Mouse (Mus musculus) left cerebral cortex, adult 18-20 months (tissue): Measurements from ENCODE around the gene Masp1. TPM values are rescaled to one million over a fixed set of nuclear protein-coding genes. Genes with fewer than 3 reads are reported as not detected.

ENCODE experiments used
- DNase-seq, 2 experiments: peaks; one replicate each; pipeline ENCODE4 v3.0.0; 2021 to 2022; ENCODE audit warnings: low spot score in 2 of 2, mixed read lengths in 1 of 2
- total RNA-seq, 2 experiments: library from RNA; stranded (reverse); gene quantifications; 2 replicates each; pipeline ENCODE4 v1.2.3; 2021

The Masp1 gene
- total RNA-seq, 2 experiments from 2014 or later = 11.6 to 13.7 TPM

DNA sequence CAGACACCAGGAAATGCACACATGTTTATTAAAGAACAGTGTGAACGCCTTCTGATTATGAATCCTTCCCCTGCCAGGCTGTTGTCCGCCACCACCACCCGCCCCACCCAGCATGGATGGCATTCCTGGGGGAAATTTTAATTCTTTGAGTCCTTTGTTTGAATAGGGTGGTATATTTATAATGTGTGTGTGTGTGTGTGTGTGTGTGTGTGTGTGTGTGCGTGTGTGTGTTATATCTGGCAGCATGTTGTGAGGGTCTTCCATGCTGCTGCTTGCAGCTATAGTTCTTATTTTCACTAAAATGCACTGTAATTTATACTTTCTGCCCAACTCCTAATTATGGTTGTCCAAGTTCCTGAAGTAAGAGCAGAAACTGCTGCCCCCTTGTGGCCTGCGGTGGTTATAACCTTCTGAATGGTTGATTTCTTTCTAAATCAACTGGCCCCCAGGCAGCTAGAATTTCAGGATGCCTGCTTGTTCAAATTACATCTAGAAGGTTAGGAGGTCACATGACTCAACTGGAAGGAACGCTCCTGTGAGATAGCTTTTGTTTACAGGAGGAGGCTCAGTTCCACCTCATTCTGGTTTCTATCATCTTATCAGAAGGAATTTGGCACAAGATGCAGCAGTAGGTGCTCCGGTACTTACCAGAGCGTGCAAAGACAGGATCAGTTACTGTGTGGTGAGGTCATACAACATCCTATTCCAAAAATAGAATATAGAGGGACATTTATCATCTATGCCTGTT is 117.4 kb downstream of the Masp1 start:
- peak; percentile 76 to 85 for DNase-seq

DNA sequence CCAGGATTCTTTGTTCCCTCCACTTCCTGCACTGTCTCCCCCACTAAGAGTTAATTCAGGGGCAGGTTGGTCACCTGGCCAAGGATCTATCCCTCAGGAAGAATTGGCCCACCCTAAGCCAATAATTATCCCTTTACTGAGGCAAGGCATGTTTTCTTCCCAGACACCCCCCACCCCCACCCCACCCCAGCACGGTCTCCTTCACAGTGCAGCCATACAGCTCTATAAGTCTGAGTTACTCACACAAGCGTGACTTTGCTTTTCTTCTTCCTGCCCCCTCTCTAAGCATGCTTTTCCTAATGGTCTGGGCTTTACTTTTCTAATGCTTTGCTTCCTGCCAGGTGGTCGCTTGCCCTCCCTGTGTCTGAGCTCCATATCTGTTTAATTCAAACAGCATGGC is 118.7 kb downstream of the Masp1 start:
- DNase-seq = no peak

- DNase-seq = no peak
Measured at GRCm38 (mm10) chr16:23401463-23401862, 119.2 kb downstream of the Masp1 start.

Other genes with a start within 250 kb of the Masp1 start
- gene Rtp1, start 91.7 kb downstream of the Masp1 start, total RNA-seq = under 1 TPM; 0.49 to 0.79 TPM
- gene Rtp4, start 524 bp downstream of the Masp1 start, total RNA-seq = 1 to 10 TPM in 1 of 2 experiments, under 1 TPM in 1; 0.95 to 1.1 TPM